Mouse (Mus musculus): Measurements from ENCODE around the gene Olfr1254.

Olfr1254 gene

GRCm38 (mm10) chr2:89793519-89793918 is at the start of gene Olfr1254:
Gene Olfr1254, minus strand, starts transcription at chr2:89793619.
- DNase-seq, result no peak

GRCm38 (mm10) chr2:89841455-89841854 is 48.0 kb upstream of the Olfr1254 start, which contains the start of gene Olfr1256:
Gene Olfr1256, minus strand, starts transcription at chr2:89841555.
- DNase-seq, result no peak

GRCm38 (mm10) chr2:89820216-89820615 is 26.8 kb upstream of the Olfr1254 start:
- no peak for DNase-seq

- DNase-seq, result no peak
Observed at GRCm38 (mm10) chr2:89811751-89812150, 18.3 kb upstream of the Olfr1254 start, which contains the start of gene Olfr1255. Gene Olfr1255, plus strand, starts transcription at chr2:89812051.

GRCm38 (mm10) chr2:89810751-89811150 is 17.3 kb upstream of the Olfr1254 start:
- DNase-seq, result no peak

- DNase-seq, result no peak
Observed at GRCm38 (mm10) chr2:89799583-89799982, 6.2 kb upstream of the Olfr1254 start.

- DNase-seq, result no peak
Observed at GRCm38 (mm10) chr2:89756990-89757389, 36.4 kb downstream of the Olfr1254 start, which contains the start of gene Olfr1253. Gene Olfr1253, minus strand, starts transcription at chr2:89757090.
